Mouse (Mus musculus) embryonic fibroblast, embryonic 13.5 days (primary cell): ENCODE data around the gene Pnp. TPM values are rescaled to one million over a fixed set of nuclear protein-coding genes. Genes with fewer than 3 reads are reported as not detected.
"Not testable (repeated sequence)": the region's sequence is repeated elsewhere in the genome, so short reads cannot be mapped to it uniquely, and the experiment has no call there.

Source experiments
- H3K27ac ChIP-seq: 2 replicates; pipeline ENCODE4 v1.5.1; 2012; ENCODE audit warnings: low read length, control low read depth, inconsistent platforms; ENCODE audit not compliant: insufficient read depth
- H3K4me1 ChIP-seq: 2 replicates; pipeline ENCODE4 v1.6.1; 2011; ENCODE audit warnings: low read length; ENCODE audit not compliant: control insufficient read depth, insufficient read depth
- H3K4me3 ChIP-seq: 2 replicates; pipeline ENCODE4 v1.5.1; 2011; ENCODE audit warnings: mild to moderate bottlenecking, control low read depth, low read length; ENCODE audit not compliant: insufficient read depth
- CTCF ChIP-seq: IDR thresholded peaks from 2 replicates; pipeline ENCODE4 v1.5.1; 2011; ENCODE audit warnings: mild to moderate bottlenecking, control low read depth, low read length, moderate library complexity, borderline replicate concordance; ENCODE audit not compliant: insufficient read depth
- POLR2A ChIP-seq: IDR thresholded peaks from 2 replicates; pipeline ENCODE4 v1.6.1; 2011; ENCODE audit warnings: low read depth, mild to moderate bottlenecking, control low read depth, low read length, moderate library complexity
- polyA plus RNA-seq: library from polyadenylated mRNA; stranded (reverse); fragments of >200 nt; gene quantifications from 2 replicates; pipeline ENCODE4 v1.2.4, GENCODE M21; 2011; ENCODE audit warnings: low read depth; ENCODE audit not compliant: missing spikeins, insufficient read length

The Pnp gene
- polyA plus RNA-seq, 1 experiment, result 79.4 TPM

DNA sequence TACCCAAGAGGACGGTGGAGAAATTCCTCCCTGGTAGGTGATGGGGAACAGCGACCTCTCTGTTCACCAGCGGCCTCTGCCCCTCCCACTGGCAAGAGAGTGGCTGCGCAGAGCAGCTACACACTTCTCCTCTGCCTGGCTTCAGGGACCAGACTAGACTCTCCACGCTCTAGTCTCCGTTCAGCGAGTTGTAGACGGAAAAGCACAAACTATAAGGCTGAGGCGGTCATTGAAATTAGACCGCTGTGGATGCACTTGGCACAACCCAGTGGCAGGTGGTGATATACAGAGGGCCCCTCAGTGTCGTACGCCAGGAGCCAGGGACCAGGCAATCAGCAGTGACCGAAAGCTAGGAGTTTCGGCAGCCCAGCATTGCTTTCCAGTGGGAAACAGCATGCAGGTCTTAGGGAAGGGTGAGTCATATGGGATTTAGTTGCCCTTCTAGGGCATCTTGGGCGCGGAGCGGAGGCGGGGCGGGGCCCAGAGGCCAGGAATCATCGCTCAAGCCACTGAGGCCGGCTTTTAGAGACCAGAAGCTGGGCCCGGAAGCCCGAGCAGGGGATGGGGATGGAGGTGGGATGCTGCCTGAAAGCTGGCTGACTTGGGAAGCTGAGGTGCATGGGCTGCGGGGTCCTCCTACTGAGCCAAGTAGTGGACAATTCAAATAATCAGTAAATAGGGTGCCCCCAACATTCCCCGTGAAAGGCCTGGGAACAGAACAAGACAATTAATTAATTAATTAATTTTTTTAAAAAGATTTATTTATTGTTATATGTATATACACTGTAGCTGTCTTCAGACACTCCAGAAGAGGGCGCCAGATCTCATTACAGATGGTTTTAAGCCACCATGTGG, 26.7 kb upstream of the Pnp start:
- Histone ChIP-seq H3K27ac (peak overlapping the region; percentile 43), H3K4me3 (peak overlapping the region; percentile 18), H3K4me1 (no peaks in the 10 kb centered on the region; the same call in 1 of the 2 replicates)
- peak; percentile 53; the same call in 1 of the 2 replicates for TF ChIP-seq CTCF
- TF ChIP-seq POLR2A, result peak; percentile 60; the same call in 1 of the 2 replicates

DNA sequence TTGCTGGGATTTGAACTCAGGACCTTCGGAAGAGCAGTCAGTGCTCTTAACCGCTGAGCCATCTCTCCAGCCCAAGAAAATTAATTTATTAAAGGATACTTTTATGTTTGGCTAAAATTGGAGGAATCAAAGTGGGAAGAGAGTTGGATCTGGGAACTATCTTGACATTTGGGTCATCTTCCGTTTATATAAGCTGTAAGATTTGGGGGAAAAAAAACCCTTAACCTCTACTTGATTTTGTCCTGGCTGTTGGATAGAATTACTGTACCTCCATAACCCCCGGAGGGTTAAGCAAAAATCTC, 26.1 kb upstream of the Pnp start:
- no peak for TF ChIP-seq CTCF
- no peak for TF ChIP-seq POLR2A
- Histone ChIP-seq H3K4me3 (no peak overlapping the region), H3K4me1 (no peaks in the 10 kb centered on the region; the same call in 1 of the 2 replicates), H3K27ac (no peak overlapping the region)

DNA sequence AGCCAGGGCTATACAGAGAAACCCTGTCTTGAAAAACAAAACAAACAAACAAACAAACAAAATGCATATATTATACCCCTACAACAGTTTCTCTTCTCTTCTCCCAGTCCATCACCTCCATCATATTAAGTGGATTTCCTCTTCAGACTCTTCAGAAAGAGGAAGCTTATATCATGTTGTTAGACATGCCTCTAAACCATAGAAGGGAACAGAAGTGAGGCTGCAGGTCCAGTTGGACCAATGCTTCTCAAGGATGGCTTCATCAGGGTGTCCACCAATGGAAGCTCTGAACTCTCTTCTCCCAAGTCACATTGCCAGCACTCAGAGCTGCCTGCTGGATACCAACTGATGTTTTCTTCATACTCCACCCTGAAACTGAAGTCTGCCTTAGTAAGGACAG, 25.6 kb upstream of the Pnp start:
- not testable (repeated sequence) for H3K4me3 ChIP-seq, H3K4me1 ChIP-seq, H3K27ac ChIP-seq

DNA sequence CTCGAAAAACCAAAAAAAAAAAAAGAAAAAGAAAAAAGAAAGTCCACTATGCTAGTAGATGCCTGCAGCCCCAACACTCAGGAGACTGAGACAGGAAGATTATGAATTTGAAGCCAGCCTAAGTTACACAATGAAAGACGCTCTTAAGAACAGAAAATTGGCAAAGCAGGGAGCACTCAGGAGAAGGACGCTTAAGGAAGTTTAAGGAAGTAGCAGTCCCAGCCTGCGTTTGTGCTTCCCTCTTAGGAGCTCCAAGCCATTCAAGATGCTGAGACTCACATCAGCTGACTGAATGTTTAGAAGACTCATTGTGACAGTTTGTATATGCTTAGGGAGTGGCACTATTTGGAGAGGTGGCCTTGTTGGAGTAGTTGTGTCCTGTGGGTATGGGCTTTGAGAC, 22.8 kb upstream of the Pnp start:
- TF ChIP-seq POLR2A (no peak), CTCF (no peak)
- no peak overlapping the region for H3K27ac ChIP-seq
- H3K4me3 ChIP-seq, result no peak overlapping the region
- no peaks in the 10 kb centered on the region for H3K4me1 ChIP-seq

DNA sequence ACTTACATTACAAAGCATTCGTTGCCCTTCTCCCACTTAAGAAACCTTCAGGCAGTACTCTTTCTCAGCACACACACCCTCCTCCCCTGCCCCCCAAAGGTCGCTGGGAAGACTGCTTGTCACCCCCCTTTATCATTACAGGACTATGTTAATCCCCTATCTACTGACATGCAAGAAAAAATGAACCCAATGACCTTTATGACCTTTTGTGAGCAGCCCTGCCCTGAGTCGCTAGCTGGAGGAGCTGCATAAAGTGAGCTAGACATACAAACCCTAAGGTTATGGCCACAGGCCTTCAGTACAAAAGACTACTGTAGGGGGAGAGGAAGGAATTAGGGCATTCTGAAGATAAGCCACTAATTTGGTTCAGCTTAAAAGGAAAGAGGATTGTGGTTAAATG, 19.5 kb upstream of the Pnp start:
- no peak overlapping the region for H3K27ac ChIP-seq
- TF ChIP-seq CTCF, result no peak
- no peak for TF ChIP-seq POLR2A
- no peak overlapping the region for H3K4me3 ChIP-seq
- H3K4me1 ChIP-seq, result no peaks in the 10 kb centered on the region

DNA sequence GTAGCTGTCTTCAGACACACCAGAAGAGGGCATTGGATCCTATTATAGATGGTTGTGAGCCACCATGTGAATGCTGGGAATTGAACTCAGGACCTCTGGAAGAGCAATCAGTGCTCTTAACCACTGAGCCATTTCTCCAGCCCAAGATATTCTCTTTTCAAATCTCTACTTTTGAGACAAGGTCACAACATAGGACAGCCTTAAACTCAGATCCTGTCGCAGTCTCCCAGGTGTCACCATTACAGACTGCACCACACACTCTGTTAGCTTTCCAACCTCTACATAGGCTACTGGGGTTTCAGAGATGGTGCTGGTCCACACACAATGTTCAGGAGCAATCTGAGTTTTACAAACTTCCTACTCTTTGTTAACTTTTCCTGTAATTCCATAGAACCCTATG, 7.4 kb upstream of the Pnp start:
- H3K4me3 ChIP-seq, result peak overlapping the region; percentile 45
- not testable (repeated sequence) for H3K4me1 ChIP-seq, H3K27ac ChIP-seq

DNA sequence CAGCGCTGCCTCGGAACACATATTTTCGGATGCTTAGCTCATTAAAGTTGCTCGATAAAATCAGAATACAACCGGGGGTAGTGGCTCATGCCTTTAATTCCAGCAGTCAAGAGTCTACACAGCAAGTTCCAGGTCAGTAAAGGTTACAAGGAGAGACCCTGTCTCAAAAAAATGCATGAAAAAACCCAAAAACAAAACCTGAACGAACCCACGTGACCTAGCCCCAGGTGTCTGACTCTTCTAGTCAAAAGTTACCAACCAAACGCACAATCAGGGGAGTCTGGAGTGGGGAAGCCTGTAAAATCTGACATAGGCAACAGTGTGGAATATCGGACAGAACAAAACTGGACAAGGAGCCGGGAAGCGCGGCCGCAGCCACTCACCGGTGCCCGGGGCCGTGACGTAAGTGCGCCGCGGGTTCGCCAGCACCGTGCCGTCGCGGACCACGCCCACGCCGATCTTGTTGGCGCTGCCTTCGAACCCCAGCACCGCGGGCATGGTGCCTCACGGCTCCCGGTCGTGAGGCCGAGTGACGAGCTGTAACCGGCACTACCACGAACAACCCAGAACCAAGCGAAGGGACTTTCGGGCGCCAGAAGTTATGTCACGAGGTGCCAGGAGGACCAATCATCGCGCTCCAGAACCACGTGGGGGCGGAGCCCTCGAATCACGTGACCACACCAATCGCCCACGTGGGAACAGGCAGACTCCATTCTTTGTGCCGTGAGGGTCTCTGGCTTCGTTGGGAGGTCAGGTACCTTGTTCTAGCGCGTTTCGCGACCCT, 6.4 kb upstream of the Pnp start, which contains the start of the genes Osgep and Apex1:
Gene Osgep (minus strand): TSS at position 613 of the 784 bp plus-strand sequence.
Gene Apex1 (plus strand): TSS at position 688 of the 784 bp plus-strand sequence.
- Histone ChIP-seq H3K27ac (peak within 1 kb of the TSS; percentile 85), H3K4me1 (peaks cover 4% of the 10 kb centered on the region; the same call in 1 of the 2 replicates), H3K4me3 (peak within 1 kb of the TSS; percentile 45)
- TF ChIP-seq POLR2A (peak; percentile 77), CTCF (no peak)

DNA sequence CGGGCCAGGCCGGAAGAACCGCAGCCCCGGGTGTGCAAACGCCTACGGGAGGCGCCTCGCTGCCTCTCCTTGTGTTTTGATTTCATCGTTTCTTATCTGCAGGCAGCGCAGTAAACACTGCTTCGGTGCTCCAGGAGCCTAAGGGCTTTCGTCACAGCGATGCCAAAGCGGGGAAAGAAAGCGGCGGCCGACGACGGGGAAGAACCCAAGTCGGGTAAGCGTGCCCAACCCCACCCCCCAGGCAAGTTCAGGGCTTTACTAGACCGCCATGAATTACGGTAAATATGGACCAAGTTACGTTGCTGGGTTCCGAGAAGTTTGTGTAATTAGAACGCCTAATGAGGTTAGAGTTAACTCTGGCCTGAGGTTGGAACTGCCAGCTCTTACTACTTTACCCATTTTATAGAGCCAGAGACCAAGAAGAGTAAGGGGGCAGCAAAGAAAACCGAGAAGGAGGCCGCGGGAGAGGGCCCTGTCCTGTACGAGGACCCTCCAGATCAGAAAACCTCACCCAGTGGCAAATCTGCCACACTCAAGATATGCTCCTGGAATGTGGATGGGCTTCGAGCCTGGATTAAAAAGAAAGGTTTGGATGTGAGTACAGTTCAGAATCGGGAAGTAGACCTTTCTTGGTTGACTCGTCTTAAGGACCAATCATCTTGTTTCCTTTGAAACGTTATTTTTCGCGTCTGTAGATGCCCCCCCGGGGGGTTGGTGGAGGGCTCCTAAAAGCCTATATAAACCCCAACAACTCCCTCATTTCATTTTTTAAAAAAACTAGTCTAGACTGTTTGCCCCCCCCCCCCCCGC, 5.6 kb upstream of the Pnp start:
- Histone ChIP-seq H3K27ac (peak overlapping the region; percentile 85), H3K4me1 (peaks cover 4% of the 10 kb centered on the region; the same call in 1 of the 2 replicates), H3K4me3 (peak overlapping the region; percentile 45)
- TF ChIP-seq POLR2A (no peak), CTCF (no peak)

DNA sequence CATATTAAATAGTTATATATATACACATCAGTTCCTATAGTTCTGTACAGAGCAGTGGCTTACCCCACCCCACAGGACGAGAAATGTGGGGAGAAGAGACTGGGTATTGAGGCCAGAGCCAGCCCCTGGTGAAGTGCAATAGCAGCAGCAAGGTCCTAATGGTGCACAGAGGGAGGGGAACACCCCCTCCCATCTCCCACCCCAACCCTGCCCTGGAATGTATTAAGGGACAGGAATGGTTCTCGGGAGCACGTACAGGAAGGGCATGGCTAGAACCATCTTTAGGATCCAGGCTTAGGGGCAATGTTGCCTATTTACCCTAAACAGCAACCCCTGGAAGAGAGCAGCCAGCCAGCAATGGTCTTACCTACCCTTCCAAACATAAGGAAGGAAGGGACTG, 3.5 kb upstream of the Pnp start:
- Histone ChIP-seq H3K27ac (no peak overlapping the region), H3K4me1 (peaks cover 7% of the 10 kb centered on the region), H3K4me3 (no peak overlapping the region)
- TF ChIP-seq CTCF (no peak), POLR2A (peak; percentile 16; the same call in 1 of the 2 replicates)
